8 mouse cellular contexts compared by ENCODE assay signal in the genomic region with DNA sequence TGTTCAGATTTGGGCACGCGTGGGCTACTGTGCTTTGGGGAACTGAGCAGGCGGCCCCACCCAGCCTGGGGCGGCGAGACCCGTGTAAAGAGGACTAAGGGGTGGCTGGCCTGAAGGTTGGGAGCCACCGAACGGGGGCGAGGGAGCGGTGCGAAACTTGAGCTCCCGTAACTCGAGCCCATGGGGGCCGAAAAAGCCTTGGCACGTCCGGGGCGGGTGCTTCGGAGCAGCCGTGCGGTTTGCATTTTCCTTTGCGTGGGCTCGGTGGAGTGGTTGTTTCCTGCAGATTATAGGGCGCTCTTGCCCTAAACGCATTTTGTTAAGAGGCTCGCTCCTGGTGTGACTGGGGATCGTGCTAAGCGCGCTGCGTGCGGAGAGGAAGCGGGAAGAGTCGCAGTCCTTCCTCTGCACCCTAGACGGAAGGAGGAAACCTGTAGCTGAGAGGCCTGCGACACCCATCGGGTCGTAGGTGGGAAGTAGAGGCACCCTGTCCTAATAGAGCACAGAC. TPM values are rescaled to one million over a fixed set of nuclear protein-coding genes. Genes with fewer than 3 reads are reported as not detected.
DNase-seq lines count a peak whose midpoint lies in the region; ATAC-seq and TF ChIP-seq lines count a peak whose summit lies in the region.

No protein-coding gene starts in this region.

- peak overlapping the region; percentile 91 for H3K9ac ChIP-seq in midbrain, embryonic 12.5 days (replicated peaks)

- peak overlapping the region; percentile 93 for H3K4me2 ChIP-seq in midbrain, embryonic 12.5 days (replicated peaks)

- no peak for TF ChIP-seq CTCF in gastrocnemius, adult 2 months (IDR thresholded peaks at IDR 0.05)

- intact Hi-C loops in gastrocnemius, adult 2 months (cut with DNase I), result loop anchor here (1.0 to 2.0 kb wide), 2 partner anchors 19 to 49 kb away; a partner anchor contains a TSS
- intact Hi-C loops in left cerebral cortex, postnatal 36 days (cut with DNase I), result loop anchor here (5.0 kb wide), 2 partner anchors 49 to 161 kb away; a partner anchor contains a TSS

- no peak; the same call in 1 of the 2 replicates for ATAC-seq in midbrain, embryonic 12.5 days (ENCODE audit: low FRiP score, low read depth)

- peak overlapping the region; percentile 98 for H3K4me3 ChIP-seq in gastrocnemius, adult 2 months
- H3K4me3 ChIP-seq in midbrain, embryonic 12.5 days, result peak overlapping the region; percentile 75

- H3K27me3 ChIP-seq in midbrain, embryonic 12.5 days, result peaks cover 18% of the 10 kb centered on the region

- DNase-seq in cerebellum, adult 18-20 months, result peak; percentile 30 to 48
- no peak for DNase-seq in cerebellum, adult 9-11 months
- DNase-seq in urinary bladder, postnatal 14 days (ENCODE audit: low spot score), result peak; percentile 25
- no peak for DNase-seq in urinary bladder, postnatal 4 days (ENCODE audit: low spot score in 2 of 2)
- peak; percentile 83 for DNase-seq in gastrocnemius, adult 2 months
- DNase-seq in left cerebral cortex, postnatal 36 days (ENCODE audit: low spot score in 2 of 2), result peak; percentile 54 to 63
- DNase-seq in telencephalon, adult 2 months (ENCODE audit: low read depth, low spot score), result peak; percentile 31

- peaks cover 14% of the 10 kb centered on the region for H3K4me1 ChIP-seq in midbrain, embryonic 12.5 days

- under 1% methylated on average over 36 of the region's 36 CpGs for WGBS in midbrain, embryonic 12.5 days

- H3K27ac ChIP-seq in gastrocnemius, adult 2 months, result peak overlapping the region; percentile 100
- peak overlapping the region; percentile 67 for H3K27ac ChIP-seq in midbrain, embryonic 12.5 days (replicated peaks)

- no peaks in the 10 kb centered on the region for H3K9me3 ChIP-seq in midbrain, embryonic 12.5 days

- peaks cover 28% of the 10 kb centered on the region for H3K36me3 ChIP-seq in midbrain, embryonic 12.5 days

RNA-seq across cellular contexts. Expression of a gene that starts 4.8 kb away (rescaled TPM):
- 1,000 to 10,000 TPM; 2,441 to 2,897 TPM for total RNA-seq in gastrocnemius, adult 2 months (2021)
- total RNA-seq in left cerebral cortex, postnatal 36 days (2021), result 100 to 1,000 TPM; 352 to 416 TPM
- polyA plus RNA-seq in midbrain, embryonic 12.5 days (2016; fragmentation: Nextera tagmentation; extraction: Ambion mirVana), result 802 and 809 TPM in 2 replicates

RNA-seq across cellular contexts. Expression of a gene that starts 15.0 kb away (rescaled TPM):
- not detected for total RNA-seq in gastrocnemius, adult 2 months (2021)
- not detected for total RNA-seq in left cerebral cortex, postnatal 36 days (2021)
- polyA plus RNA-seq in midbrain, embryonic 12.5 days (2016; fragmentation: Nextera tagmentation; extraction: Ambion mirVana), result 0.22 TPM in 1 of 2 replicates, not detected in the other

RNA-seq across cellular contexts. Expression of a gene that starts 50.1 kb away (rescaled TPM):
- 10 to 100 TPM; 17.7 to 18.6 TPM for total RNA-seq in gastrocnemius, adult 2 months (2021)
- total RNA-seq in left cerebral cortex, postnatal 36 days (2021), result 10 to 100 TPM; 36.9 to 40.3 TPM
- 51.5 and 52.1 TPM in 2 replicates for polyA plus RNA-seq in midbrain, embryonic 12.5 days (2016; fragmentation: Nextera tagmentation; extraction: Ambion mirVana)

RNA-seq across cellular contexts. Expression of a gene that starts 50.2 kb away (rescaled TPM):
- 10 to 100 TPM in 1 of 2 experiments, 1 to 10 TPM in 1; 9.7 to 11.3 TPM for total RNA-seq in gastrocnemius, adult 2 months (2021)
- 10 to 100 TPM; 13.8 to 16.6 TPM for total RNA-seq in left cerebral cortex, postnatal 36 days (2021)
- polyA plus RNA-seq in midbrain, embryonic 12.5 days (2016; fragmentation: Nextera tagmentation; extraction: Ambion mirVana), result 23.8 and 24.9 TPM in 2 replicates

Comparison
In these comparisons a context has a peak if more than half of its experiments do, and no peak if none do; other contexts are left out.
1. DNase-seq: peak in cerebellum, adult 18-20 months (2 of 2), urinary bladder, postnatal 14 days (single experiment), gastrocnemius, adult 2 months (single experiment), left cerebral cortex, postnatal 36 days (2 of 2) and telencephalon, adult 2 months (single experiment); none in cerebellum, adult 9-11 months (single experiment) and urinary bladder, postnatal 4 days (0 of 2).
2. RNA of a gene that starts 4.8 kb away (total RNA-seq): 2,441 to 2,897 TPM in gastrocnemius, adult 2 months; 352 to 416 TPM in left cerebral cortex, postnatal 36 days; every median in the first group is over 4 times any median in the second.